Mouse (Mus musculus) stomach, embryonic 16.5 days (tissue): ENCODE measurements around the gene Adtrp. TPM values are rescaled to one million over a fixed set of nuclear protein-coding genes. Genes with fewer than 3 reads are reported as not detected.

Source experiments
- ATAC-seq: fragments of 200-750 bp; cut with Nextera tagmentation; 2 replicates; pipeline ENCODE4 v1.8.0; 2017; ENCODE audit warnings: moderate number of reproducible peaks, moderate TSS enrichment; ENCODE audit not compliant: insufficient read depth, low FRiP score
- H3K27ac ChIP-seq: fragments of 300-500 bp; sonication (generic); 2 replicates; pipeline ENCODE4 v1.5.1; 2014; ENCODE audit warnings: low read length
- H3K27me3 ChIP-seq: fragments of 300-500 bp; sonication (generic); 2 replicates; pipeline ENCODE4 v1.6.1; 2014; ENCODE audit warnings: low read length, control low read depth, mixed read lengths; ENCODE audit not compliant: control insufficient read depth, insufficient read depth
- H3K36me3 ChIP-seq: fragments of 300-500 bp; sonication (generic); 2 replicates; pipeline ENCODE4 v1.6.1; 2014; ENCODE audit warnings: low read length; ENCODE audit not compliant: control insufficient read depth, insufficient read depth
- H3K4me1 ChIP-seq: fragments of 300-500 bp; sonication (generic); 2 replicates; pipeline ENCODE4 v1.6.1; 2014; ENCODE audit warnings: low read length, control low read depth, mixed read lengths; ENCODE audit not compliant: control insufficient read depth, insufficient read depth
- H3K4me2 ChIP-seq: fragments of 300-500 bp; sonication (generic); 2 replicates; pipeline ENCODE4 v1.6.1; 2014; ENCODE audit warnings: low read depth, low read length, mixed read lengths
- H3K4me3 ChIP-seq: fragments of 300-500 bp; sonication (generic); replicated peaks from 2 replicates; pipeline ENCODE4 v1.5.1; 2014; ENCODE audit warnings: mild to moderate bottlenecking, low read length
- H3K9ac ChIP-seq: fragments of 300-500 bp; sonication (generic); 2 replicates; pipeline ENCODE4 v1.6.1; 2014; ENCODE audit warnings: low read length
- H3K9me3 ChIP-seq: fragments of 300-500 bp; sonication (generic); replicated peaks from 2 replicates; pipeline ENCODE4 v1.6.1; 2016; ENCODE audit warnings: low read length, control low read depth; ENCODE audit not compliant: control insufficient read depth
- WGBS: fragments of 180-500 bp; shearing (Covaris S2); extraction: QIAGEN DNeasy Blood & Tissue Kit; methylation state at CpG from one replicate; pipeline ENCODE4 v1.1.7; 2014; 5-methylcytosine and 5-hydroxymethylcytosine counted together
- polyA plus RNA-seq: library from polyadenylated mRNA; unstranded; fragments of >200 nt; fragmentation: Nextera tagmentation; extraction: Ambion mirVana; gene quantifications from 2 replicates; pipeline ENCODE4 v1.2.1, GENCODE M21; 2015

Gene Adtrp
- polyA plus RNA-seq, 1 experiment from 2014 or later, result 5.6 TPM

- Histone ChIP-seq H3K9ac (no peak overlapping the region), H3K4me1 (no peaks in the 10 kb centered on the region), H3K36me3 (no peaks in the 10 kb centered on the region), H3K4me3 (no peak overlapping the region), H3K27me3 (no peaks in the 10 kb centered on the region), H3K27ac (no peak overlapping the region), H3K9me3 (no peaks in the 10 kb centered on the region), H3K4me2 (no peak overlapping the region)
- ATAC-seq, result no peak
- WGBS, result 78% methylated on average over 9 of the region's 9 CpGs
These were observed 67.8 kb downstream of the Adtrp start for GRCm38 (mm10) chr13:41779603-41780180.

- Histone ChIP-seq H3K4me2 (no peak overlapping the region), H3K27ac (no peak overlapping the region), H3K4me1 (no peaks in the 10 kb centered on the region), H3K36me3 (no peaks in the 10 kb centered on the region), H3K4me3 (no peak overlapping the region), H3K27me3 (no peaks in the 10 kb centered on the region), H3K9me3 (no peaks in the 10 kb centered on the region), H3K9ac (no peak overlapping the region)
- WGBS, result 85% methylated on average over 4 of the region's 4 CpGs
- ATAC-seq, result no peak
These were observed 73.6 kb downstream of the Adtrp start for GRCm38 (mm10) chr13:41773812-41774376.

GRCm38 (mm10) chr13:41771061-41771460 is 76.4 kb downstream of the Adtrp start:
- H3K9me3 ChIP-seq, result no peaks in the 10 kb centered on the region
- no peaks in the 10 kb centered on the region for H3K4me1 ChIP-seq
- H3K4me3 ChIP-seq, result no peak overlapping the region
- 34% methylated on average over 3 of the region's 3 CpGs for WGBS
- H3K27ac ChIP-seq, result no peak overlapping the region
- no peaks in the 10 kb centered on the region for H3K36me3 ChIP-seq
- H3K27me3 ChIP-seq, result no peaks in the 10 kb centered on the region
- H3K4me2 ChIP-seq, result no peak overlapping the region
- no peak for ATAC-seq
- no peak overlapping the region for H3K9ac ChIP-seq

- WGBS, result 87% methylated on average over 4 of the region's 4 CpGs
- no peak overlapping the region for H3K4me3 ChIP-seq
- no peak overlapping the region for H3K27ac ChIP-seq
- no peaks in the 10 kb centered on the region for H3K4me1 ChIP-seq
- H3K4me2 ChIP-seq, result no peak overlapping the region
- no peak overlapping the region for H3K9ac ChIP-seq
- no peak for ATAC-seq
- no peaks in the 10 kb centered on the region for H3K9me3 ChIP-seq
- H3K27me3 ChIP-seq, result no peaks in the 10 kb centered on the region
- H3K36me3 ChIP-seq, result no peaks in the 10 kb centered on the region
These were observed 79.5 kb downstream of the Adtrp start for GRCm38 (mm10) chr13:41767941-41768340.

GRCm38 (mm10) chr13:41761986-41762385 is 85.5 kb downstream of the Adtrp start:
- H3K27ac ChIP-seq, result no peak overlapping the region
- no peaks in the 10 kb centered on the region for H3K4me1 ChIP-seq
- H3K9ac ChIP-seq, result no peak overlapping the region
- H3K36me3 ChIP-seq, result no peaks in the 10 kb centered on the region
- no peak overlapping the region for H3K4me2 ChIP-seq
- ATAC-seq, result no peak
- H3K4me3 ChIP-seq, result no peak overlapping the region
- 82% methylated on average over 3 of the region's 3 CpGs for WGBS
- no peaks in the 10 kb centered on the region for H3K27me3 ChIP-seq
- H3K9me3 ChIP-seq, result no peaks in the 10 kb centered on the region

GRCm38 (mm10) chr13:41760484-41760883 is 87.0 kb downstream of the Adtrp start:
- H3K4me2 ChIP-seq, result no peak overlapping the region
- H3K9me3 ChIP-seq, result no peaks in the 10 kb centered on the region
- H3K4me3 ChIP-seq, result no peak overlapping the region
- no peak overlapping the region for H3K27ac ChIP-seq
- no peaks in the 10 kb centered on the region for H3K36me3 ChIP-seq
- H3K4me1 ChIP-seq, result no peaks in the 10 kb centered on the region
- WGBS, result 57% methylated on average over 10 of the region's 10 CpGs
- H3K27me3 ChIP-seq, result no peaks in the 10 kb centered on the region
- no peak for ATAC-seq
- no peak overlapping the region for H3K9ac ChIP-seq

GRCm38 (mm10) chr13:41758550-41759465 is 88.7 kb downstream of the Adtrp start:
- H3K4me2 ChIP-seq, result no peak overlapping the region
- no peaks in the 10 kb centered on the region for H3K36me3 ChIP-seq
- 56% methylated on average over 19 of the region's 19 CpGs for WGBS
- no peaks in the 10 kb centered on the region for H3K4me1 ChIP-seq
- H3K9ac ChIP-seq, result no peak overlapping the region
- H3K4me3 ChIP-seq, result no peak overlapping the region
- no peak for ATAC-seq
- H3K9me3 ChIP-seq, result no peaks in the 10 kb centered on the region
- H3K27ac ChIP-seq, result no peak overlapping the region
- H3K27me3 ChIP-seq, result no peaks in the 10 kb centered on the region

GRCm38 (mm10) chr13:41753114-41753513 is 94.4 kb downstream of the Adtrp start:
- 0 out of 2 replicates have a peak, but pooled peaks cover 3% of the 10 kb centered on the region for H3K4me1 ChIP-seq
- no peaks in the 10 kb centered on the region for H3K36me3 ChIP-seq
- no peaks in the 10 kb centered on the region for H3K9me3 ChIP-seq
- WGBS, result 75% methylated on average over 5 of the region's 5 CpGs
- no peak overlapping the region for H3K9ac ChIP-seq
- H3K4me3 ChIP-seq, result no peak overlapping the region
- H3K27ac ChIP-seq, result no peak overlapping the region
- no peak for ATAC-seq
- H3K4me2 ChIP-seq, result no peak overlapping the region
- no peaks in the 10 kb centered on the region for H3K27me3 ChIP-seq

GRCm38 (mm10) chr13:41750481-41750880 is 97.0 kb downstream of the Adtrp start:
- H3K27ac ChIP-seq, result no peak overlapping the region
- no peak overlapping the region for H3K4me2 ChIP-seq
- WGBS, result 63% methylated on average over 5 of the region's 5 CpGs
- no peaks in the 10 kb centered on the region for H3K9me3 ChIP-seq
- no peak for ATAC-seq
- no peaks in the 10 kb centered on the region for H3K36me3 ChIP-seq
- H3K27me3 ChIP-seq, result no peaks in the 10 kb centered on the region
- H3K4me1 ChIP-seq, result 0 out of 2 replicates have a peak, but pooled peaks cover 3% of the 10 kb centered on the region
- H3K9ac ChIP-seq, result no peak overlapping the region
- H3K4me3 ChIP-seq, result no peak overlapping the region
